Mouse (Mus musculus) Muller cell, postnatal 12 days (primary cell): ENCODE results near the gene Thsd7b.
"Not testable (repeated sequence)": the region's sequence is repeated elsewhere in the genome, so short reads cannot be mapped to it uniquely, and the experiment has no call there.

ENCODE experiments used
- DNase-seq: peaks from one replicate; pipeline ENCODE4 v3.0.0-alpha.2; 2015; ENCODE audit errors: inconsistent ontology term

The Thsd7b gene

GRCm38 (mm10) chr1:129838486-129838885 lies 565.4 kb downstream of the Thsd7b start:
- no peak for DNase-seq

DNA sequence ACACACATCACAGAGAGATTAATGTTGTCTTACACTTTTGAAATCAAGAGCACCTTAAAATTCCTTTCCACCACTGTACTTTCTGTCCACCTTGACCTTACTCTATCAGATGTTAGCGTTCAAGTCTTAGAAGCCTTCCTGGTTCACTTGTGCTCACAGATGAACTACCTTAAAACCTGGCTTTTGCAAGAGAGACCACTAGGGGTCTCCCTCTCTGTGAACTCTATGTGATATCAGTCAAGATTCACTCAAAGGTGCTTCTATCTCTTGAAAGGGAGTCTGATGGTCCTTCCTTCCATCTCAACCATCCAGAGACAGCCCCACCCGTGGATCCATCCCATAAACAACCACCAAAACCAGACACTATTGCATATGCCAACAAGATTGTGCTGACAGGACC lies 570.3 kb downstream of the Thsd7b start:
- peak; percentile 17 for DNase-seq

DNA sequence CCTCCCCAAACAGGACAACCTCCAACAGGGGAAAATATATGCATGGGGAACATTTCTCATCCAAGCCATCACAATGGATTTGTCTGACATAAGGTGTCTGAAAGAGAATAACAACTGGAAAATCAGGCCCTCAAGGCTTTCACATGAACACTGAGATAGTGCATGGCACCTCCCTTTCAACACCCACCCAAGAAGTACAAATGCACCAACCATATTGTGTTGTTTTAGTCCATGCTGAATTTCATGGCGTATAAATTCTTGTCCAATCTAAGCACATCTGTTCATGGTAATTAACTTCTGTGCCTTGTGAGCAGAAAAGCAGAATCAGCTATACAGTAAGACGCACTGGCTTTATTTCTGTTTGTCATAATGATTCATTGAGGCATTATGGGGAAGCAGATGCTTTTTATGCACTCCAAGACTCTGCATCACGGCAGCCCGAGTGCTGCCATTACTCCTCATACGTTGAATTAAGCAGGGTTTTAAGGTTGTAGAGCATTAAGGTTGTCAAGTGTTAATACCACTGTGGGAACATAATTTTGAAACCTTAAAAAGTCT lies 577.0 kb downstream of the Thsd7b start:
- DNase-seq: no peak

DNA sequence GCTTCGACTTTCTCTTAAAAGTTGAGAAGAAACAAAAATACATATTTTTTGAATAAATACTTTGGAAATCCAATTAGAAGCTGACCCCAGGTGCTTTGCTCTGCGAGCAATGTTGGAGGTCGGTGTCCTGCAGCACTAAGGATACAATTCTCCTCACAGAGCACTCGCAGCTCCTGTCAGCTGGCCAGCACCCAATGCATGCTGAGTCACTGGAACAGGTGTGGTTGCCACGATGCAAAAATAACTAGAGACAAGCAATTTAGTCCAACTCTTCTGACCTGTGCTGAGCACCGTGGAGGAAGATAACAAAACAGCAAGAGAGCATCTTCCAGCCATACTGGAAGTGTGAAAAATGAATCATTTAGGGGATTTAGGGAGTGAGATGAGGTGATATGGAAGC lies 594.6 kb downstream of the Thsd7b start:
- DNase-seq: no peak

GRCm38 (mm10) chr1:129874355-129874754 lies 601.3 kb downstream of the Thsd7b start:
- DNase-seq: no peak

DNA sequence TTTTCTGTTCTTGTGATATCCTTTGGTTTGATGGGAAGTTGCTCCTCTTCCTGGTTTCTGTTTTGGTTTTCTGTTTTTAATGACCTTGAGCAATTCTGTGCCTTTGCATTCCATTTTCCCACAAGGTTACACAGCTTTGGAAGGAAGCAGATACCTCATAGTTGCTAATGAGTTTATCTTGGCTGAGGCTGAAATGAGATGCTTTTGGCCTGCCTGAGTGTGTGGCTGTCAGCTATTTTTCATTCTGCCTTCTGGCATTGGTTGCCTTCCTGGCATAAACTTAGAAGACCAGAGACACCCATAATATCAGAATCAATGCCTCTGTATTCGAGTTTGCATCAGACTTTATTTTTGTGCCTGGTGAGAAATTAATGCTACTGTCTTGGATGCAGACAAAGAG lies 614.8 kb downstream of the Thsd7b start:
- DNase-seq: peak; percentile 95

DNA sequence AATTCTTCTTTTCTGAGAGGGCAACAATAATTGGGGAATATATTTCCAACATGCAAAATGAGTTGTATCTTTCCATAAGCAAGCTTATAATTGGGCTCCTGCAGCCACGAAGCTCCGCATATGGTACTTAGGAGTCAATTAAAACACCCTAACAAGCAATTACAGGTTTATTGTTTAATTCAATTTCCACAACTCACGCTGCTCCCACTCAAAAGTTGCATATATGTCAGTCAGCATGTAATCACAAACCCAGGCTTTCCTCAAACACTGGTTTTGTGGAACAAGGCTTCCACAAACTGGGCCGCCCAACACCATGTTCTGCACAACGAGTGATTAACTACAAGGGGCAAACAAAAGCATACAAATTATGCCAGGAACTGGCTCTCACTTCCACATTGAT lies 625.0 kb downstream of the Thsd7b start:
- no peak for DNase-seq

GRCm38 (mm10) chr1:129915484-129915883 lies 642.4 kb downstream of the Thsd7b start:
- no peak for DNase-seq

DNA sequence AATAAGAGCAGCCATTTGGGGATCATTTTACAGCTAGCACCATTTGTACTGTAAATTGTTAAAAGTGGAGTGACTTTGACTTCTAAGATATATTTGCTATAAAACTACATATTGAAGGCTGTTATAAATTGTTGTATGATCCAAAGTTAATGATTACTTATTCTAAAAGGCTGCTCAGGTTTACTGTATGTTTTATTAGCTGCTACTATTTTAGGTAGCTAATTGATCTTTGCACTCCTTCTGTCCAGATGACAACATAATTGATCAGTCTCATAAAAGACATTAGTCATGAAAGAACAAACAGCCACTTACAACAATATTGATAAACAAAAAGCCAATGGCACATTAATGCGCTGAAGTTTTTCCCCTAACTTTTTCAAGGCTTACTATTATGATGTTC lies 644.5 kb downstream of the Thsd7b start:
- DNase-seq: no peak

- peak; percentile 51 for DNase-seq
Measured at GRCm38 (mm10) chr1:129919385-129919784, 646.3 kb downstream of the Thsd7b start.

DNA sequence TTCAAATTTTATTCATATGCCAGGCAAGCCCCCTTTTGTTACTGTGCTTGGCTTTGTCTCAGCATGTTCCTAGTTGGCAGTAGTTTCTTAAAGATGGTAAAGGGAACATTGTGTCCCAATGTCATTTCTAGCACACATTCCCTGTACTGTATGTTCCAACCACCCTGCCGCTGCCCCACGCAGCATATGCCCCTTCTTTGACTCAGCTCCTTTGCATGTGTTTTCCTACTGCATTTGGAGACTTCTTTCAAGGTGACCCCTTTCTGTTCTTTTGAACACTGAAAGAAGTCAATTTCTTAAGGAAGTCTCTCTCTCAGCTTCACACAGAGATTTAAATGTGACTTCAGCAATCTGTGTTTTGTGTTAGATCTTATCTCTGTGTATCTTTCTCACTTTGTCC lies 657.9 kb downstream of the Thsd7b start:
- no peak for DNase-seq

DNA sequence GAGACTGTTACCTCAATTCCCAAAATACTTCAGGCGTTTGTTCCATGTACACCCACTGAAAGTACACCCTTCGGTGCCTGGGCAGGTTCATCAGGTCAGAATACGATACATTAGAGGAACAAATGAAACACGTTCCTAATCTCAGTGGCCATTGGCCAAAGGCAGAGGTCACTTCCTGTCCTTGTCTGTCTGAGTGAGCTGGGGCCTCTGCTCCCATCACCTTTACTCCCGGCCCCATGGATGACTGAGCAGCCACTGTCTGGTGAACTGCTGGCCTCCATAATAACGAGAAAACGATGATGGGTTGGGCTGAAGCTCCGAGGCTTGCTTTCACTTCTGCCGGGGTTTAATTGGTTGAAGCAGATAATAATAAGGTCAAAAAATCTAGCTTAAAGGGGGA lies 670.0 kb downstream of the Thsd7b start:
- peak; percentile 22 for DNase-seq

- no peak for DNase-seq
Measured at GRCm38 (mm10) chr1:129947026-129947425, 673.9 kb downstream of the Thsd7b start.

DNA sequence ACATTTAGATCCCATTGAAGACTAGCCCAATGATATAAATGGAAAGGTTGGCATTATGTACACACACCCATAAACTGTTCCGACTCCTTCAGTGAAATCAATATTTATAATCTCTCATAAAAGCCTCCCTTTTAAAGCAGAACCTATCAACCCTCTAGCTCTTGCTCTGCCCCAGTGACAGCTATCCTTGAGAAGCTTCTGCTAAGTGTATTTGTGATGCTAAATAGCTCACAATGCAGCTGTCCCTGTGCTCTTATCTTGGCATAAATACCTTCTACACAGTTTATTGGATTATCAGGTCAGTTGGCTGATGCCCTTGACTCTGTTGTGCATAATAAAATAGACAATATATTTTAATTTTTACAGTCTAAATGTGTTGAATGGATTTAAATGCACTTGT lies 682.4 kb downstream of the Thsd7b start:
- no peak for DNase-seq

- DNase-seq: no peak
Measured at GRCm38 (mm10) chr1:129956625-129957024, 683.5 kb downstream of the Thsd7b start.

GRCm38 (mm10) chr1:129959352-129959751 lies 686.2 kb downstream of the Thsd7b start:
- DNase-seq: not testable (repeated sequence)

DNA sequence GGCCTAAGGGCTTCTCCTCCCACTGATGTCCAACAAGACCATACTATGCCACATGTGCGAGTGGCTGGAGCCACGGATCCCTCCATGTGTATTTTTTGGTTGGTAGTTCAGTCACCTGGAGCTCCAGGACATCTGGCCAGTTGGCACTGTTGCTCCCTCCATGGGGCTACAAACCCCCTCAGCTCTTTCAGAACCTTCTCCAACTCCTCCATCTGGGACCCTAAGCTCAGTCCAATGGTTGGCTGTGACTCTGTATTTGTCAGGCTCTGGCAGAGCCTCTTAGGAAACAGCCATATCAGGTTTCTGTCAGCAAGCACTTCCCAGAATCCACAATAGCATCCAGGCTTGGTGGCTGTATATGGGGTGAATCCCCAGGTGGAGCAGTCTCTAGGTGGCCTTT lies 690.1 kb downstream of the Thsd7b start:
- no peak for DNase-seq

DNA sequence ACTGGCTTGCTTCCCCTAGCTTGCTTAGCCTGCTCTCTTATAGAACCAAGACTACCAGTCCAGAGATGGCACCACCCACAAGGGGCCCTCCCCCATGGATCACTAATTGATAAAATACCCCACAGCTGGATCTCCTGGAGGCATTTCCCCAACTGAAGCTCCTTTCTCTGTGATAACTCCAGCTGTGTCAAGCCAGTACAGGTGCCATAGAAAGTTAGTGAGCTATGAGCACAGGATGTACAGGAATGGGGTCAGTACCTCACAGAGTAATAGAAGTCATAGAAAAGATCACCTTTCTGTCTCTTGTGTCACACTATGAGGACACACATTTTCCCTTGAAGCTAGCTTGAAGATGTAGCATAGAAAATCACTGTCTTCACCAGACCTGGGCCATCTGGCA lies 716.1 kb downstream of the Thsd7b start:
- not testable (repeated sequence) for DNase-seq

DNA sequence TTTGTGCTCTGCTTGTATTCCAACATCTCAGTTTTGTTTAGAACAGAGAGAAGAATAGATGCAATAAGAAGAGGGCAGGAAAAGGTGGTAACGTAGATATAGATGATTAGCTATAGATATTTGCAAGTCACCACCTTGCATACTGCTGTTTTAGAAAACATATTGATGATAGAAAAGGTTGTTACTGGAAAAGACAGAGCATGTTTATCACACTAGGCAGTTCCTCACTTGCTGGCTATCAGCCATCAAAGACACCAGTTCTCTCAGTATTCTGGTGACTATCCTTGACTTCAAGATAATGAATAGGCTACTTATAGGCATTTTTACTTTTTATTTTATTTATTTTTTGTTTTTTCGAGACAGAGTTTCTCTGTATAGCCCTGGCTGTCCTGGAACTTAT lies 717.7 kb downstream of the Thsd7b start:
- no peak for DNase-seq

- peak; percentile 90 for DNase-seq
Measured at GRCm38 (mm10) chr1:130055012-130055411, 781.9 kb downstream of the Thsd7b start.

GRCm38 (mm10) chr1:130062105-130062504 lies 789.0 kb downstream of the Thsd7b start:
- DNase-seq: no peak

- DNase-seq: peak; percentile 21
Measured at GRCm38 (mm10) chr1:130066193-130066959, 793.3 kb downstream of the Thsd7b start.

DNA sequence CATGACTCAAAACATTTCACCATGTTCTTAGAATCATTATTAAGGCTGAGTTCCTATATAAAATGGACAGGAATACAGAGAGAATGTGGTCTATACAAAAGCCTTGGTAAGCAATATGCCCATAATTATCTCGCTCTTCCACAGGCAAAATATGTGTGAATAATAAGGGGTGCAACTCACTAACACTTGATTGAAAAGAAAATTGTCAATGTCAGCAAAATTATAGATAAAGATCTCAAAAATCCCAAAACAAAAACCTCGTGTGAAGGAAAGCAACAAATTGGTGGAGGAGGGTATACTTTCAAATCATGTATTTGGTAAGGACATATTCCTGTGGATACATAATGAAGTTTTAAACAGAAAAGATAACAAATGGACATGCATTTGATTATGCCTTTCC lies 810.7 kb downstream of the Thsd7b start:
- no peak for DNase-seq

DNA sequence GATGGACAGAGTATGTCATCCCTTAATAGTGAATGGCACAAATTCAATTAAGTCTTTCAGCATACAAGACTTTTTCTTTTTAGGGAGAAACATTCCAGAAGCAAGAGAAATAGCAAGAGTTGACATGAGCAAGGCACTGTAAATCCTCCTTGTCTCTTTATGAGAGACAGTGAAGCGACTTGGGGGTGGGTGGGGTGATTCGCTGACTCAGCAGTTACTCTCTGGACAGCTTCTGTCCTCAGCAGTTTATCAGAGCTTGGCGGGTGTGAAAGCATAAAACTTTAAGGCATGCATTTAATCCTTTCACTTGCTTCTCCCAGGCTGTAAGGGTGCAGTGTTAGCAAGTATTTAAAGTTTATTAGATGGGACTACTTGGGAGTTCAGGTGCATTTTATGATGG lies 812.1 kb downstream of the Thsd7b start:
- no peak for DNase-seq
